Mouse (Mus musculus) telencephalon, adult 2 months (tissue): ENCODE results near the gene Agl.
"Not testable (repeated sequence)": the region's sequence is repeated elsewhere in the genome, so short reads cannot be mapped to it uniquely, and the experiment has no call there.

Experiments used
- DNase-seq: peaks from one replicate; pipeline ENCODE4 v3.0.0-alpha.2; 2011; ENCODE audit warnings: low read depth, low spot score

Agl gene

GRCm38 (mm10) chr3:116816674-116817215 lies 8.8 kb upstream of the Agl start:
- DNase-seq: no peak

GRCm38 (mm10) chr3:116815916-116816315 lies 8.0 kb upstream of the Agl start:
- DNase-seq: no peak

GRCm38 (mm10) chr3:116815305-116815797 lies 7.4 kb upstream of the Agl start:
- DNase-seq: no peak

- DNase-seq: no peak
Measured at GRCm38 (mm10) chr3:116812946-116813345, 5.0 kb upstream of the Agl start.

DNA sequence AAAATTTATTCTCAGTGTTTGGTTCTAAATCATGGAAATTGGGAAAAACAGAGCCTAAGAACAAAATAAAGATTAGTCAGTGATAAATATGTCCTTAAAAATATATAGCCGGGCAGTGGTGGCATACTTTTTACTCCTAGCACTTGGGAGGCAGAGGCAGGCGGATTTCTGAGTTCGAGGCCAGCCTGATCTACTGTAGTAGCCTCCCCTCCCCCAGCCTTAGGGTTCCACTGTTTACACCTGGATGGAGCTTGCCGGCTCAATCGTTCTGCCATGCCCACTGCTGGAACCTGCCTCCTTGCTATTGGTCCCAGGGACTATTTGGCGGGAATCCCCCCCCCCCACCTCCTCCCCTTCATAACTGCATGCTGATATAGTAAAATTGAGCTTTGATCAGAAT lies 2.4 kb upstream of the Agl start:
- not testable (repeated sequence) for DNase-seq

DNA sequence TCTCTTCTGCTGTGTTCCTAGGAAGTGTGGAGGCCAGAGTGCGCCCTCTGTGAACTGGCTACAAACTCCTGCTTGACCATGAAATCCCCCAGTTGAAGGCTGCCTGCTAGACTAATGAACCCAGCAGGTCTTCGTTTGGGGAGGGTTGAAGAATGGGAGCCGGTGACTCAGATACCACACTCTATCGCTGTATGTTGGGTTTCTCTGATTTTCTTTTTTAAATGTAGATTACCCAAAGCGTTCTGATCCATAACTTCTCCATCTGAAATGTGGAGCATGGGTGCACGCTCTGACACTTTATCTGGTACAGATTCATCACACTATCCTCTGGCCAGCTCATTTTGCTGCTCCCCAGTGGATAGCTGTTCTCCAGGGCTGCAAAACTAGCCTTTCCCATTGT lies 1.3 kb upstream of the Agl start:
- no peak for DNase-seq

DNA sequence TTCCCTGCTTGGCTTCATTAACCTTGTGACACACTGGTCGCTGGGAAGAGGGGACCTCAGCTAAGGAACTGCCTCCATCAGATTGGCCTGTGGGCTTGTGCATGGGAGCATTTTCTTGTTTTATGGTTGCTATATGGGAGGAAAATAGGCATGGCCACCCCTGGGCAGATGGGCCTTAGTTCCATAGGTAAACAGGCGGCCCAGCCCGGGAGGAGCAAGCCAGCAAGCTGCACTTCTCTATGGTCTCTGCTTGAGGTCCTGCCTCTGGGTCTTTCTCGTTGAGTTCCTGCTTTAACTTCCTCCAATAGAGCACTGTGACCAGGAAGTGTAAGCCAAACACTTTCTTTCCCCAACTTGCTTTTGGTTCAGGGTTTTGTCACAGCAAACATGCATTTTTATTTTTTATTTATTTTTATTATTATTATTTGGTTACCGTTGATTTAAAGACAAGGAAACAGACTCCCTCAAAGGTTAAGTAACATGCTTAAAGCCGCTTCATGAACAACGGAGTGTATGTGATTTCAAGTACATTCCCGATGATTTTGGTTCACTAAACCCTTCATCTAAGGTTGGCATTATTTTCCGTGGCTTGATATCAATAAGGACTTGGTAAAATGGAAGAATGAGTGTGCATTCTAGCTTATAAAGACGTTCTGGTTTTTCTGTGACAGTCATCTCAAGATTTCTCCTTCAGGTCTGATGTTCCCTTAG lies 696 bp upstream of the Agl start:
- DNase-seq: peak; percentile 15

GRCm38 (mm10) chr3:116805866-116806265 lies 2.1 kb downstream of the Agl start:
- DNase-seq: no peak

DNA sequence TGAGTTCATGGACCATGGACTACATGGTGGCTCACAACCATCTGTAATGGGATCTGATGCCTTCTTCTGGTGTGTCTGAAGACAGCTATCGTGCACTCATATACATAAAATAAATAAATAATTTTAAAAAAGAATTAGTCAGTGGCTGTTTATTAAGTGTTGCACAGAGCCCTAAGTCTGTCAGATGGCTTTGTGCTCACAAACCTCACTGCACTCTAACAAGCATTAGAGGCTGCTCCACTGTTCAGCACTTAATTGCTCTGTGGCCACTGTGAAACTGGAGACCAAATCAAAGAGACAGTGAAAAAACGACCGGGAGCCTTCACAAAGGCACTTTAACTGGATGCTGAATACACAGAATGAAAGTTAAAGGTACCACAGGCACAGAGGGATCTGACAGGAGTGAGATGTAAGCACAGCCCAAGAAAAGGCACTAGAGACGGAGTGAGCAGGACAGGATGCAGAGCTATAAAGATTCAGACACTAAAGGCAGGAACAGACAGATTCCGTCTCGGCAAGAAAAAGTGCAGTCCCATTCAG lies 3.1 kb downstream of the Agl start:
- DNase-seq: no peak

DNA sequence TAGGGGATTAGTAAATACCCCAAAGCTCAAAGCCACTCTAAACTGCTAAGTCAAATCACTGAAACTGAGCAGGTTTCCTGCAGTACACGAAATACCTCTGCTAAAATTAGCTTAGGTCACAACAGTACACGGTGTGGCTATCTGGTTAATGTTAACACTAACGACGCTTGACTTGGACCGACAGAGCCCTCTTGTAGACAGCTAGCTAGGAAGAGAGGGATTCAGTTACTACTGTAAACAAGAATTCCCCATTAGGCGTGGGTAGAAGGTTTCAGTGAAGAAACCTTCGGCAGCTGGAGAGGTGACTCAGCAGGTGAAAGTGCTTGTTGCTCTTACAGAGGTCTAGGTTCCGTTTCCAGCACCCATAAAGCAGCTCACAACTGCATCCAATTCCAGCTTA lies 6.2 kb downstream of the Agl start:
- DNase-seq: no peak

- no peak for DNase-seq
Measured at GRCm38 (mm10) chr3:116798821-116799510, 9.0 kb downstream of the Agl start.

DNA sequence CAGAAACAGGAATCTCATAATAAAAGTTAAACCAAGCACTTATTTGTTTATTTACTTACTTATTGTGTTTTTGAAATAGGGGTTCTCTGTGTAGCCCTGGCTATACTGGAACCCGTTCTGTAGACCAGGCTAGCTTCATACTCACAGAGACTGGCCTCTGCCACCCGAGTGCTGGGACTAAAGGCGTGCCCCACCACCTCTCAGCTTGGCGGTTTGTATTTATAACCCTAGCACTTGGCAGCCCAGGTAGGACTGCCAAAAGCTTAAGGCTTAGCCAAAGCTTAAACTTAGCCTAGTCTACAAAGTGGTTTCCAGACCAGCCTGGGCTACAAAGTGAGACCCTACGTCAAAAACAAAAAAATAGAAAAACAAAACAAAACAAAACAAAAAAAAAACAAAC lies 19.1 kb downstream of the Agl start:
- no peak for DNase-seq

DNA sequence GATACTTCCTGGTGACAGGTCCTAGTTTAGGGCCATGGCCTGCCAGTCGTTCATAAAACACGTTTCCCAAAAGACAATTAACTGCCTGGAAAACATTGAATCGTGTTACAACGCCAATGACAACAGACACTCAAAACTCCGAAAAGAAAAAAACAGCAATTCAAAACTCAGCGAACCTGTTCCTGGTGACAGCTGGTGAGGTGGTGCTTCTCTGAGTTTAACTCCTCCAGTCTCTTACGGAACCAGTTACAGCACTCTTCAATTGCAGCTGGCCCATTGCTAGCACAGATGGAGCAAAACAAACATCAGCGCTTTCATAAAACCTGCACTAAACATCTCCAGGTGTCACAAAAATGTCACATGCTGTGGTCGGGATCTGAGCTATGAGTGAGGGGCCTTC lies 21.4 kb downstream of the Agl start:
- DNase-seq: no peak

DNA sequence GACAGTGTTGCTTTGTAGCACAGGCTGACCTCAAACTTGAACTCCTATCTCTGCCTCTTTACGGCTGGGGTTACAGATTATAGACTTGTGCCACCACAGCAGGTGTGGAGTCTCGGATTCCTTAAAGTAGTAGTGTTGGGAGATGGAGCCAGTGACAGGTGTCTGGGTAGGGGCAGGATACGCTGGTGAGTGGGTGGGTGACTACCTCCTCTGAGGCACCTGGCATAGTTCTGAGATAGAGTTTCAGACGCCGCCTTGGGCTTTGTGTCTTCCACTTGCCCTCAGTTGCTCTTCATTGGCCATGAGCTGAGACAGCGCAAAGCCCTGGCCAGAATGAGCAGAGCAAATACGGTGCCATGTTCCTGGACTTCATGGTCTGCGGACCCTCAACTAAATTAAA lies 22.1 kb downstream of the Agl start:
- DNase-seq: no peak

GRCm38 (mm10) chr3:116784811-116785210 lies 23.2 kb downstream of the Agl start:
- DNase-seq: no peak

DNA sequence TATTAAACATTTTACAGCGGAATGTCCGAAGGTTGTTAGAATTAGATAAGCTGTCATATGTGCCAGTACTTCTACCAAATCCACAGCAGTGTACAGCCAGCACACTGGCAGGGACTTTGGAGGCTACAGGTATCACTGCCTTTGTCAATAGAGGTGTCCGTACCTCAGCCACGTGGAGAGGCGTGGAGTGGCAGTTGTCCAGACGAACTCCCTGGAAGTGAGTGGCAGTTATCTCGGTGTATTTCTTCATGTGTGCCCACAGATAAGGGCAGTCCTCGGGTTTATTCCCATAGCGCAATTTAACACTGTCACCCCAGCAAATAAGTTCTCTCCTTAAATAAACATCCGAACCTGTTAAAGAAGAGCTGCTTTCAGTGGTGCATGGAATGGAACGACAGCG lies 23.7 kb downstream of the Agl start:
- no peak for DNase-seq

DNA sequence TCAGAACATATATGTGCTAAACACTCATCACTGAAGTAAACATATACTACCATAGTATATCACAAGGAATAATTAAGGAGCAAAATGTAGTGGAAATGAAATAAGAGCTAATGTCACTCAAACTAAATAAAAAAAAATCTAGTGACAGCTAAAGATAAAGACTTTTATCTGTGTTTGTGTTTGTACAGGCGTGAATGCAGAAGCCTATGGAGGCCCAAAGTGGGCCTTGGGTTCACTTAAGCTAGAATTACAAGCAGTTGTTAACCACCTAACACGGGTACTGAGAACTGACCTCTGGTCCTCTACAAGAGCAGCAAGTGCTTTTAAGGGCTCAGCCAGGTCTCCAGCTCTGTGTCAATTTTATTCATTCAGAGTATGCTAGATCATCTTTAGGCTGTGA lies 31.0 kb downstream of the Agl start:
- DNase-seq: no peak

DNA sequence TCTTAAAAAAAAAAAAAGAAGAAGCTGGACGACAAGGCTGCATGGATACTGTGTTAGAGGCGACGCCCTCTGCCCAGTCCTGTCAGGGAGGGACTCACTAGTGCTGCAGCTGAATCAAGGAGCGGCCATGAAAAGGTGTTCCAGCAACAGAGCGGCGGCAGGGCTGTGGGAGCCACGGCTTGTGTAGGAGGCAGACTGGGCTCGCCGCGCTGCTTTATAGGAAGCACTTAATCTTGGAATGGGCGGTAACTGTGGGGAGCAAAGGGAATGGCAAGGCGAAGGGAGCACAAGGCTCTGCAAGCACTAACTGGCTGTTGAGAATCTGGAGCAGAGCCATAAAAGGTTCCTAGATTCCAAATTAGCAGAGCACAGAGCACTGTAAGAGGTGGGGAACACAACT lies 34.1 kb downstream of the Agl start:
- no peak for DNase-seq

DNA sequence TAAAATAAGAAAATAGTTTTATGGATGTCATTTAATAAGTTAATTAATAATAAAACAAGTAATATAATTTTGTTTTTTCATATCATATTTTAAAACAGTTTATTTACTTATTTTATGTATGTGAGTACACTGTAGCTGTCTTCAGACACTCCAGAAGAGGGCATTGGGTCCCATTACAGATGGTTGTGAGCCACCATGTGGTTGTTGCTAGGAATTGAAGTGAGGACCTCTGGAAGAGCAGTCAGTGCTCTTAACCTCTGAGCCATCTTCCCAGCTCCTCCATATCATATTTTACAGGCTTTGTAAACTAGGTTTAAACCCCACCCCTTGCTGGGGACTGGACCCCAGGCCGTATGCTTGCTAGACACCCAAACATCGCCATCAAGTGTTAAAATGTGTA lies 36.4 kb downstream of the Agl start:
- no peak for DNase-seq

DNA sequence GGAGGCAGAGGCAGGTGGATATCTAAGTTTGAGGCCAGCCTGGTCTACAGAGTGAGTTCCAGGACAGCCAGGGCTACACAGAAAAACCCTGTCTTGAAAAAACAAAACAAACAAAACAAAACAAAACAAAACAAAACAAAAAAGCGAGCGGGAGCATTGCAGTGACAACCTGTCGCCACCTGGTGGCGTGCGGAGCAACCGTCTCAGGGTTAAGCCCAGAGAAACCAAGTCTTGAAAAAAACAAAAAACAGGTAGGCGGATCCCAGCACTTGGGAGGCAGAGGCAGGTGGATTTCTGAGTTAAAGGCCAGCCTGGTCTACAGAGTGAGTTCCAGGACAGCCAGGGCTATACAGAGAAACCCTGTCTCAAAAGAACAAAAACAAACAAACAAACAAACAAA lies 41.0 kb downstream of the Agl start:
- not testable (repeated sequence) for DNase-seq

- peak; percentile 24 for DNase-seq
Measured at GRCm38 (mm10) chr3:116752818-116753217, 55.1 kb downstream of the Agl start.

DNA sequence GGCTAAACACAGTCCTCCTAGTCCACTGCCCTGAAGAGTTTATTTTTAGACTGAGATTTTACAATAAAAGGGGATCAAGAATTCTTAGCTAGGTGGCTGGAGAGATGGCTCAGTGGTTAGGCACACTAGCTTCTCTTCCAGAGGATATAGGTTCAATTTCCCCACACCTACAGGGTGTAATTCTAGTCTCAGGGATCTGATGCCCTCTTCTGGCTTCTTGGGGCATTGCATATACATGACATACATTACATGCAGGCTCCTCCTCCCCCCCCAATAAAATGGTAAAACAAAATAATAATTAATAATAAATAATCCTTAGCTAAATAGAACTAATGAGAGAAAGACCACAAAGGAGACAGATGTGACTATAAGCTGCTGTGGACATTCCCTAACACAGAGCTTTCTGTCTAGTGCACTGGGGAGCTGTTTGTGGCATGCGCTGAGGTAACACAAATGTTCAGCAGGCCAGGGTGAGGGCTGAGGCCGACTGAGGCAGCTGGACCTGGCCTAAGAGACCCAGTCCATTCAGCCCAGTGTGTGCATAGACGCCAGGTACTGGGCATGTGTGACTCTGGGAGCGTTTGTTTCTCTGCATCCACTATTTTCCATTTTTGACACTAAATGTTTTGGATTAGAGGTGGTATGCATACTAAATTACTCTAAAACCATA lies 56.6 kb downstream of the Agl start:
- no peak for DNase-seq
